ENCODE assay signal across 8 mouse cellular contexts in genomic region chr11:115902831-115903230, GRCm38 (mm10). TPM values are rescaled to one million over a fixed set of nuclear protein-coding genes. Genes with fewer than 3 reads are reported as not detected.
DNase-seq lines count a peak whose midpoint lies in the region; ATAC-seq and TF ChIP-seq lines count a peak whose summit lies in the region.

No protein-coding gene starts in this region.

- no peak overlapping the region for H3K4me2 ChIP-seq in kidney, embryonic 14.5 days (replicated peaks; ENCODE audit: low read depth, low read length)
- H3K4me2 ChIP-seq in embryonic facial prominence, embryonic 11.5 days (ENCODE audit: low read depth, low read length): no peak overlapping the region
- H3K4me2 ChIP-seq in kidney, postnatal 0 days (ENCODE audit: low read length): no peak overlapping the region

- peak overlapping the region; percentile 98 for H3K27ac ChIP-seq in kidney, adult 2 months (ENCODE audit: insufficient read depth, low read depth, low read length)
- H3K27ac ChIP-seq in kidney, embryonic 14.5 days (ENCODE audit: low read depth, low read length): no peak overlapping the region
- 0 out of 2 replicates have a peak overlapping the region, but pooled peaks have one; percentile 52 for H3K27ac ChIP-seq in embryonic facial prominence, embryonic 11.5 days (replicated peaks; ENCODE audit: low read depth, low read length)
- peak overlapping the region; percentile 25; the same call in 1 of the 2 replicates for H3K27ac ChIP-seq in kidney, postnatal 0 days
- peak overlapping the region; percentile 19; the same call in 1 of the 2 replicates for H3K27ac ChIP-seq in macrophage

- no peak for ATAC-seq in kidney, embryonic 14.5 days (ENCODE audit: low FRiP score, low TSS enrichment)
- ATAC-seq in embryonic facial prominence, embryonic 11.5 days (replicated peaks; ENCODE audit: insufficient number of reproducible peaks, low FRiP score, low TSS enrichment, low read depth): no peak
- no peak for ATAC-seq in kidney, postnatal 0 days (replicated peaks; ENCODE audit: low FRiP score, low read depth)

- H3K27me3 ChIP-seq in kidney, adult 2 months (replicated peaks; ENCODE audit: control insufficient read depth, insufficient read depth, low read length): no peaks in the 10 kb centered on the region
- H3K27me3 ChIP-seq in kidney, embryonic 14.5 days (ENCODE audit: control insufficient read depth, insufficient read depth, low read length): no peaks in the 10 kb centered on the region
- H3K27me3 ChIP-seq in embryonic facial prominence, embryonic 11.5 days (ENCODE audit: control insufficient read depth, insufficient read depth, low read length): no peaks in the 10 kb centered on the region
- H3K27me3 ChIP-seq in kidney, postnatal 0 days (ENCODE audit: insufficient read depth, low read length): no peaks in the 10 kb centered on the region

- H3K79me2 ChIP-seq in macrophage (ENCODE audit: inconsistent target): no peaks in the 10 kb centered on the region

- TF ChIP-seq POLR2A in kidney, adult 2 months (IDR thresholded peaks at IDR 0.05; ENCODE audit: low read depth, low read length): no peak

- no peak overlapping the region for H3K4me3 ChIP-seq in kidney, adult 2 months (ENCODE audit: insufficient read depth, low read depth, low read length)
- H3K4me3 ChIP-seq in kidney, embryonic 14.5 days (ENCODE audit: low read length): no peak overlapping the region
- no peak overlapping the region for H3K4me3 ChIP-seq in embryonic facial prominence, embryonic 11.5 days (ENCODE audit: low read depth, low read length)
- H3K4me3 ChIP-seq in kidney, postnatal 0 days (replicated peaks; ENCODE audit: low read depth, low read length): no peak overlapping the region
- H3K4me3 ChIP-seq in macrophage (ENCODE audit: inconsistent target): no peak overlapping the region

- H3K36me3 ChIP-seq in kidney, adult 2 months (ENCODE audit: control insufficient read depth, insufficient read depth, low read length): no peaks in the 10 kb centered on the region
- H3K36me3 ChIP-seq in kidney, embryonic 14.5 days (ENCODE audit: control insufficient read depth, insufficient read depth, low read length): no peaks in the 10 kb centered on the region
- H3K36me3 ChIP-seq in embryonic facial prominence, embryonic 11.5 days (replicated peaks; ENCODE audit: control insufficient read depth, insufficient read depth, low read depth, low read length): no peaks in the 10 kb centered on the region
- no peaks in the 10 kb centered on the region for H3K36me3 ChIP-seq in kidney, postnatal 0 days (ENCODE audit: insufficient read depth, low read length)
- H3K36me3 ChIP-seq in macrophage (ENCODE audit: inconsistent target): no peaks in the 10 kb centered on the region

- peaks cover 64% of the 10 kb centered on the region for H3K4me1 ChIP-seq in kidney, adult 2 months (ENCODE audit: control insufficient read depth, insufficient read depth, low read length)
- H3K4me1 ChIP-seq in kidney, embryonic 14.5 days (ENCODE audit: control insufficient read depth, insufficient read depth, low read length): peaks cover 75% of the 10 kb centered on the region
- peaks cover 3% of the 10 kb centered on the region; the same call in 1 of the 2 replicates for H3K4me1 ChIP-seq in embryonic facial prominence, embryonic 11.5 days (ENCODE audit: control insufficient read depth, insufficient read depth, low read length)
- peaks cover 66% of the 10 kb centered on the region for H3K4me1 ChIP-seq in kidney, postnatal 0 days (replicated peaks; ENCODE audit: insufficient read depth, low read length)

- H3K9me3 ChIP-seq in kidney, embryonic 14.5 days (ENCODE audit: control insufficient read depth, low read length): no peaks in the 10 kb centered on the region
- no peaks in the 10 kb centered on the region for H3K9me3 ChIP-seq in embryonic facial prominence, embryonic 11.5 days (replicated peaks; ENCODE audit: control insufficient read depth, low read length)
- no peaks in the 10 kb centered on the region for H3K9me3 ChIP-seq in kidney, postnatal 0 days (replicated peaks; ENCODE audit: low read length)

- H3K9ac ChIP-seq in kidney, embryonic 14.5 days (ENCODE audit: low read depth, low read length): no peak overlapping the region
- H3K9ac ChIP-seq in embryonic facial prominence, embryonic 11.5 days (replicated peaks; ENCODE audit: low read length): no peak overlapping the region
- no peak overlapping the region for H3K9ac ChIP-seq in kidney, postnatal 0 days (ENCODE audit: low read depth, low read length)

- TF ChIP-seq CTCF in kidney, adult 2 months (conservative IDR thresholded peaks at IDR 0.05; ENCODE audit: insufficient read depth, insufficient read length, low read depth, low read length): no peak
- TF ChIP-seq CTCF in kidney, postnatal 0 days (IDR thresholded peaks at IDR 0.05; ENCODE audit: low read depth): no peak

- WGBS in kidney, adult 2 months: 75% methylated on average over 1 of the region's 1 CpGs
- 82% methylated on average over 1 of the region's 1 CpGs for WGBS in kidney, embryonic 14.5 days
- WGBS in embryonic facial prominence, embryonic 11.5 days: 94% methylated on average over 1 of the region's 1 CpGs
- 67% methylated on average over 1 of the region's 1 CpGs for WGBS in kidney, postnatal 0 days
- WGBS in macrophage (ENCODE audit: missing documents): 0% methylated on average over 1 of the region's 1 CpGs

- DNase-seq in kidney, adult 2 months: peak; percentile 50
- DNase-seq in embryonic facial prominence, embryonic 11.5 days (ENCODE audit: low spot score): no peak
- DNase-seq in kidney, postnatal 0 days (ENCODE audit: low spot score): no peak
- DNase-seq in cerebellum, adult 9-10 months: no peak
- DNase-seq in frontal cortex, postnatal 10 days (ENCODE audit: low spot score in 2 of 2): no peak
- no peak for DNase-seq in layer of hippocampus, postnatal 10 days (ENCODE audit: low spot score in 2 of 2)

RNA-seq across cellular contexts. Expression of gene Smim5, which starts 3.1 kb away (rescaled TPM):
- polyA plus RNA-seq in kidney, adult 2 months (2012; rRNA removed): 26.1 and 26.7 TPM in 2 replicates
- 2.3 and 2.9 TPM in 2 replicates for polyA plus RNA-seq in kidney, embryonic 14.5 days (2014; fragmentation: Nextera tagmentation; extraction: Ambion mirVana)
- polyA plus RNA-seq in embryonic facial prominence, embryonic 11.5 days (2014; fragmentation: Nextera tagmentation; extraction: Ambion mirVana): 1.1 and 1.4 TPM in 2 replicates
- polyA plus RNA-seq in kidney, postnatal 0 days (2015; fragmentation: Nextera tagmentation; extraction: Ambion mirVana): 11.1 and 12.1 TPM in 2 replicates
- total RNA-seq in macrophage (2018; cell fraction: chromatin; rRNA removed): not detected
- under 1 TPM in 10 of 26 experiments, not detected in 16; 0.05 to 0.56 (median 0.18) TPM for total RNA-seq in macrophage (2018; cell fraction: cytosol; rRNA removed)
- total RNA-seq in macrophage (2018; cell fraction: nucleus; rRNA removed): under 1 TPM in 1 of 26 experiments, not detected in 25; 0.68 TPM
- polyA plus RNA-seq in macrophage (2018): 0.24 TPM in 1 of 3 replicates, not detected in the others
- total RNA-seq in layer of hippocampus, postnatal 10 days (2021): under 1 TPM; 0.85 to 0.98 TPM

RNA-seq across cellular contexts. Expression of gene Smim6, which starts 9.0 kb away (rescaled TPM):
- polyA plus RNA-seq in kidney, adult 2 months (2012; rRNA removed): 5.0 and 5.7 TPM in 2 replicates
- 9.4 and 9.6 TPM in 2 replicates for polyA plus RNA-seq in kidney, embryonic 14.5 days (2014; fragmentation: Nextera tagmentation; extraction: Ambion mirVana)
- polyA plus RNA-seq in embryonic facial prominence, embryonic 11.5 days (2014; fragmentation: Nextera tagmentation; extraction: Ambion mirVana): 0.21 TPM in 1 of 2 replicates, not detected in the other
- 13.7 and 16.1 TPM in 2 replicates for polyA plus RNA-seq in kidney, postnatal 0 days (2015; fragmentation: Nextera tagmentation; extraction: Ambion mirVana)
- total RNA-seq in macrophage (2018; cell fraction: chromatin; rRNA removed): not detected
- not detected for total RNA-seq in macrophage (2018; cell fraction: cytosol; rRNA removed)
- total RNA-seq in macrophage (2018; cell fraction: nucleus; rRNA removed): not detected
- polyA plus RNA-seq in macrophage (2018): not detected in 3 replicates
- total RNA-seq in layer of hippocampus, postnatal 10 days (2021): not detected

RNA-seq across cellular contexts. Expression of gene Sap30bp, which starts 30.3 kb away (rescaled TPM):
- 20.5 and 24.1 TPM in 2 replicates for polyA plus RNA-seq in kidney, adult 2 months (2012; rRNA removed)
- polyA plus RNA-seq in kidney, embryonic 14.5 days (2014; fragmentation: Nextera tagmentation; extraction: Ambion mirVana): 41.4 and 48.1 TPM in 2 replicates
- 49.8 and 59.4 TPM in 2 replicates for polyA plus RNA-seq in embryonic facial prominence, embryonic 11.5 days (2014; fragmentation: Nextera tagmentation; extraction: Ambion mirVana)
- polyA plus RNA-seq in kidney, postnatal 0 days (2015; fragmentation: Nextera tagmentation; extraction: Ambion mirVana): 37.2 and 40.1 TPM in 2 replicates
- 10 to 100 TPM; 33.7 to 89.1 (median 62.3) TPM for total RNA-seq in macrophage (2018; cell fraction: chromatin; rRNA removed)
- 10 to 100 TPM; 22.2 to 50.3 (median 32.8) TPM for total RNA-seq in macrophage (2018; cell fraction: cytosol; rRNA removed)
- 10 to 100 TPM; 17.5 to 45.1 (median 31.4) TPM for total RNA-seq in macrophage (2018; cell fraction: nucleus; rRNA removed)
- 25.1 to 51.8 TPM (median 29.4 TPM) in 3 replicates for polyA plus RNA-seq in macrophage (2018)
- 10 to 100 TPM; 52.6 to 53.4 TPM for total RNA-seq in layer of hippocampus, postnatal 10 days (2021)

RNA-seq across cellular contexts. Expression of gene Recql5, which starts 30.4 kb away (rescaled TPM):
- 16.9 and 18.8 TPM in 2 replicates for polyA plus RNA-seq in kidney, adult 2 months (2012; rRNA removed)
- polyA plus RNA-seq in kidney, embryonic 14.5 days (2014; fragmentation: Nextera tagmentation; extraction: Ambion mirVana): 13.0 and 19.1 TPM in 2 replicates
- 14.2 and 15.3 TPM in 2 replicates for polyA plus RNA-seq in embryonic facial prominence, embryonic 11.5 days (2014; fragmentation: Nextera tagmentation; extraction: Ambion mirVana)
- polyA plus RNA-seq in kidney, postnatal 0 days (2015; fragmentation: Nextera tagmentation; extraction: Ambion mirVana): 11.1 and 11.7 TPM in 2 replicates
- 100 to 1,000 TPM in 14 of 26 experiments, 10 to 100 TPM in 12; 47.5 to 157 (median 104) TPM for total RNA-seq in macrophage (2018; cell fraction: chromatin; rRNA removed)
- 10 to 100 TPM in 12 of 26 experiments, 1 to 10 TPM in 14; 4.8 to 15.6 (median 9.9) TPM for total RNA-seq in macrophage (2018; cell fraction: cytosol; rRNA removed)
- 10 to 100 TPM; 16.7 to 85.2 (median 55.4) TPM for total RNA-seq in macrophage (2018; cell fraction: nucleus; rRNA removed)
- 9.2 to 13.0 TPM (median 10.3 TPM) in 3 replicates for polyA plus RNA-seq in macrophage (2018)
- total RNA-seq in layer of hippocampus, postnatal 10 days (2021): 10 to 100 TPM; 21.6 to 25.5 TPM

RNA-seq across cellular contexts. Expression of gene Myo15b, which starts 44.6 kb away (rescaled TPM):
- polyA plus RNA-seq in kidney, adult 2 months (2012; rRNA removed): 104 and 132 TPM in 2 replicates
- 2.8 and 5.5 TPM in 2 replicates for polyA plus RNA-seq in kidney, embryonic 14.5 days (2014; fragmentation: Nextera tagmentation; extraction: Ambion mirVana)
- 0.07 and 0.31 TPM in 2 replicates for polyA plus RNA-seq in embryonic facial prominence, embryonic 11.5 days (2014; fragmentation: Nextera tagmentation; extraction: Ambion mirVana)
- 16.5 and 17.6 TPM in 2 replicates for polyA plus RNA-seq in kidney, postnatal 0 days (2015; fragmentation: Nextera tagmentation; extraction: Ambion mirVana)
- 1 to 10 TPM in 4 of 26 experiments, under 1 TPM in 8, not detected in 14; 0.06 to 2.2 (median 0.49) TPM for total RNA-seq in macrophage (2018; cell fraction: chromatin; rRNA removed)
- total RNA-seq in macrophage (2018; cell fraction: cytosol; rRNA removed): under 1 TPM in 14 of 26 experiments, not detected in 12; 0.04 to 0.33 (median 0.12) TPM
- total RNA-seq in macrophage (2018; cell fraction: nucleus; rRNA removed): 1 to 10 TPM in 1 of 26 experiments, under 1 TPM in 3, not detected in 22; 0.39 to 1.4 (median 0.63) TPM
- 0.13 TPM in 1 of 3 replicates, not detected in the others for polyA plus RNA-seq in macrophage (2018)
- under 1 TPM; 0.04 to 0.21 TPM for total RNA-seq in layer of hippocampus, postnatal 10 days (2021)
